Mouse (Mus musculus) thymus, adult 2 months (tissue): ENCODE results near the gene Sez6l.

Experiments used
- CTCF ChIP-seq: fragments of 200-500 bp; IDR thresholded peaks from 2 replicates; pipeline ENCODE4 v1.5.1; 2012; ENCODE audit warnings: mild to moderate bottlenecking, control low read depth, low read length, moderate library complexity, borderline replicate concordance; ENCODE audit not compliant: control insufficient read depth, poor library complexity, insufficient read depth; ENCODE audit errors: extremely low read depth
- POLR2A ChIP-seq: fragments of 200-500 bp; IDR thresholded peaks from 2 replicates; pipeline ENCODE4 v1.6.1; 2012; ENCODE audit warnings: mild to moderate bottlenecking, low read length, control low read depth, moderate library complexity; ENCODE audit not compliant: control insufficient read depth, poor library complexity, insufficient read depth; ENCODE audit errors: extremely low read depth

GRCm38 (mm10) chr5:112369326-112369725, 207.7 kb downstream of the Sez6l start:
- no peak for TF ChIP-seq CTCF
- no peak for TF ChIP-seq POLR2A
